Mouse (Mus musculus) liver, embryonic 14.5 days (tissue): ENCODE measurements around the gene Calm1. TPM values are rescaled to one million over a fixed set of nuclear protein-coding genes. Genes with fewer than 3 reads are reported as not detected.

Experiments
- ATAC-seq: fragments of 200-750 bp; cut with Nextera tagmentation; 2 replicates; pipeline ENCODE4 v1.8.0; 2017; ENCODE audit warnings: moderate number of reproducible peaks, mild to moderate bottlenecking, moderate library complexity; ENCODE audit not compliant: insufficient read depth
- DNase-seq, 3 experiments: peaks; one replicate each; pipeline ENCODE4 v3.0.0-alpha.2; 2012 to 2013; ENCODE audit warnings: low read depth in 3 of 3, low spot score in 3 of 3
- H3K27ac ChIP-seq: fragments of 300-500 bp; sonication (generic); 2 replicates; pipeline ENCODE4 v1.5.1; 2014; ENCODE audit warnings: moderate library complexity, mild to moderate bottlenecking, control low read depth, inconsistent platforms
- H3K27me3 ChIP-seq: fragments of 300-500 bp; sonication (generic); 2 replicates; pipeline ENCODE4 v1.6.1; 2014; ENCODE audit warnings: mild to moderate bottlenecking, low read length, moderate library complexity; ENCODE audit not compliant: control insufficient read depth, insufficient read depth
- H3K36me3 ChIP-seq: fragments of 300-500 bp; sonication (generic); replicated peaks from 2 replicates; pipeline ENCODE4 v1.6.1; 2014; ENCODE audit warnings: low read depth; ENCODE audit not compliant: control insufficient read depth, insufficient read depth
- H3K4me1 ChIP-seq, 2 experiments: fragments of 200-500 bp in 1 of 2; fragments of 300-500 bp in 1 of 2; sonication (generic) in 1 of 2; replicated peaks; 2 replicates each; pipeline ENCODE4 v1.6.1; 2012 to 2014; ENCODE audit warnings: antibody characterized with exemption in 1 of 2, inconsistent platforms in 1 of 2, low read length in 1 of 2; ENCODE audit not compliant: control insufficient read depth in 2 of 2, insufficient read depth in 2 of 2
- H3K4me2 ChIP-seq: fragments of 300-500 bp; sonication (generic); 2 replicates; pipeline ENCODE4 v1.6.1; 2014; ENCODE audit warnings: low read depth, mild to moderate bottlenecking, control low read depth, moderate library complexity
- H3K4me3 ChIP-seq, 2 experiments: fragments of 200-500 bp in 1 of 2; fragments of 300-500 bp in 1 of 2; sonication (generic) in 1 of 2; 2 replicates each; pipeline ENCODE4 v1.5.1; 2012 to 2014; ENCODE audit warnings: low read depth in 2 of 2, low read length in 2 of 2, mild to moderate bottlenecking in 2 of 2, control low read depth in 1 of 2, inconsistent platforms in 1 of 2, moderate library complexity in 1 of 2; ENCODE audit not compliant: insufficient read depth in 1 of 2
- H3K9ac ChIP-seq: fragments of 300-500 bp; sonication (generic); replicated peaks from 2 replicates; pipeline ENCODE4 v1.6.1; 2014; ENCODE audit warnings: mild to moderate bottlenecking, control low read depth, moderate library complexity
- H3K9me3 ChIP-seq: fragments of 300-500 bp; sonication (generic); 2 replicates; pipeline ENCODE4 v1.6.1; 2016; ENCODE audit warnings: low read length, mixed read lengths; ENCODE audit not compliant: control insufficient read depth
- CTCF ChIP-seq: IDR thresholded peaks from 2 replicates; pipeline ENCODE4 v1.5.1; 2016; ENCODE audit warnings: antibody characterized with exemption, low read depth, control low read depth
- EP300 ChIP-seq: IDR thresholded peaks from 2 replicates; pipeline ENCODE4 v1.6.1; 2016; ENCODE audit warnings: antibody characterized with exemption, low read depth
- WGBS: fragments of 180-500 bp; shearing (Covaris S2); extraction: QIAGEN DNeasy Blood & Tissue Kit; methylation state at CpG from one replicate; pipeline ENCODE4 v1.1.7; 2014; ENCODE audit not compliant: insufficient replicate concordance; 5-methylcytosine and 5-hydroxymethylcytosine counted together
- polyA plus RNA-seq, 2 experiments: library from polyadenylated mRNA; depleted of rRNA in 1 of 2; stranded (reverse) in 1 of 2; unstranded in 1 of 2; fragments of >200 nt; fragmentation: Nextera tagmentation in 1 of 2; extraction: Ambion mirVana in 1 of 2; gene quantifications; 2 replicates each; pipeline versions ENCODE4 v1.2.1 to v1.2.3; 2012 to 2014

The Calm1 gene
- polyA plus RNA-seq, 2 experiments: 115 to 571 TPM

DNA sequence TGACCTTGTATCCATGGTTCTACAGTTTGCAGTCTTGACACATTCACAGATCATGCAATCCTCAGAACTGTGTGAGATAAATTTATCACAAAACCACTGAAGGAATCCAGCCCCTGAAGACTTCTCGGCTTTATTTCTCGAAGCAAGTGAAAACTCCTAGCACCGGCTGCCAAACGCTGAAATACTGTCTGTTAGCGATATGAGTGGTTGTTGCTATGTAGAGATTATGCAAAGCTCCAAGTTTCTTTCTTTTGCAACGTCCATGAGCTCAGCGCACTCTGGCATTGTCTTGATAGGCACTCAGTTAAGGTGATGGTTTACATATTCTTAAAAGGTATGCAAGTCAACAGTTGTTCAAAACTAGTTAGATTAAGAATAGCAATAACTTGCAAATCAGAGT is 13.3 kb upstream of the Calm1 start:
- 0 out of 2 replicates have a peak, but pooled peaks have one; percentile 18 for TF ChIP-seq EP300
- TF ChIP-seq CTCF: no peak
- Histone ChIP-seq H3K27ac (no peak overlapping the region), H3K4me2 (peak overlapping the region; percentile 92), H3K4me3 (no peak overlapping the region), H3K4me1 (peaks cover 10 to 24% of the 10 kb centered on the region in 2 experiments), H3K27me3 (no peaks in the 10 kb centered on the region), H3K9me3 (no peaks in the 10 kb centered on the region), H3K36me3 (no peaks in the 10 kb centered on the region), H3K9ac (0 out of 2 replicates have a peak overlapping the region, but pooled peaks have one; percentile 31)
- 16% methylated on average over 7 of the region's 7 CpGs for WGBS
- ATAC-seq (no peak), DNase-seq (no peak)

DNA sequence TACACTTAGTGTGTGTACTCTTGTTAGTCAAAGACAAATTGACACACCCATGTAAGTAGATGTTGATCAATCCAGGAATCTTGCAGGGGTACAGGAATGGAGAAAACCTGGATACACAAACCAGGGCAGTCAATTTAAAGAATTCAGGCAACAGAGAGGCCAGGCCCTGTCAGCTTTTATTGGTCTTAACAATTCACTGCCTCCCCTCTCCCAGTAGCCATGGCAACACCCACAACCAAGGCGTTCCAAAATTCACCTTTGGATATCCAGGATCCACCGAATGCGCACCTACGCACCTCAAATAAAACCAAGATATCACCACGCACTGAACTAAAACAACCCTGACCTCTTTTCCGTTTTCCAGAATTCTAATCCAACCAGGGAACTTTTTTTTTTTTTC is 12.9 kb upstream of the Calm1 start:
- peak overlapping the region; percentile 92 for H3K4me2 ChIP-seq
- H3K9me3 ChIP-seq: no peaks in the 10 kb centered on the region
- H3K36me3 ChIP-seq: no peaks in the 10 kb centered on the region
- H3K9ac ChIP-seq: peak overlapping the region; percentile 80
- peaks cover 10 to 24% of the 10 kb centered on the region in 2 experiments for H3K4me1 ChIP-seq
- peak overlapping the region; percentile 82 to 95 for H3K4me3 ChIP-seq
- WGBS: 29% methylated on average over 6 of the region's 6 CpGs
- no peak for TF ChIP-seq CTCF
- TF ChIP-seq EP300: no peak
- peak overlapping the region; percentile 79; the same call in 1 of the 2 replicates for H3K27ac ChIP-seq
- ATAC-seq (no peak), DNase-seq (no peak)
- H3K27me3 ChIP-seq: no peaks in the 10 kb centered on the region

DNA sequence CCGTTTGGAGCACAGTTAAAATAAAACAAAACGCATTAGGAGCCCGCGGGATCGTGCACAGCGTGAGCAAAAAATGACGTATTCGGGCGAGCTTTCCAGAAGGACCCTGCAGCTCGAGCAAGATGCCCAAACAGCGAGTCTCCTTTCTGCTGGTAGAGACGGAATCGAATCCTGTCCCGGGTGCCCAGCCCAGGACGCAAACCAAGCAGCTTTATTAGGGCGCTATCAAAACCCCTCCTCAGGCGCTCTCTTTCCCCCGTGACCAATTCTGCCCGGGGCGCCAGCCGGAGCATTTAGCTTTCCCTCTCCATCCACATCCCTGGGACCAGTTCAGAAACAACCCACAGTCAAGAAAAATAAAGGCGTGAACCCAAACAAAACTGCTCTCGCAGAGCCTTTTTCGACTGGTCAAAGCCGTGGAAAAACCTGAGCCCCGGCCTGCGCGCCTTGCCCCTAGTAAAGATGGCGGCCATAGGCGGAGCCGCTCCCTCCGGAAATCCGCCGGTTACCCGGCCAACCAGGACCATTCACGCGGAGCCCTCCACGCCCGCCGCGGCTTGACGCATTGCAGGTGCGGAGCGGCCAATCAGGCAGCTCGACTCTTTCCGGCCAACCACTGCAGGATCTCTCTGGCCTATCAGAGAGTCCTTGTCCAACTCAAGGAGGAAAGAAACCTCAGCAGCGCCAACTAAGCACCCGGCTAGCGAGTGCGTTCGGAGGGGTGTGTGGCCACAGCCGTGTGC is 12.1 kb upstream of the Calm1 start:
- Histone ChIP-seq H3K36me3 (no peaks in the 10 kb centered on the region), H3K27me3 (no peaks in the 10 kb centered on the region), H3K4me1 (peaks cover 10 to 26% of the 10 kb centered on the region in 2 experiments), H3K4me3 (peak overlapping the region; percentile 82 to 95), H3K9ac (peak overlapping the region; percentile 80), H3K27ac (peak overlapping the region; percentile 79), H3K9me3 (no peaks in the 10 kb centered on the region), H3K4me2 (peak overlapping the region; percentile 92)
- WGBS: under 1% methylated on average over 52 of the region's 52 CpGs
- DNase-seq (peak; percentile 96 to 97 (median 97)), ATAC-seq (peak; percentile 99)
- TF ChIP-seq EP300 (peak; percentile 25), CTCF (peak; percentile 25; the same call in 1 of the 2 replicates)

DNA sequence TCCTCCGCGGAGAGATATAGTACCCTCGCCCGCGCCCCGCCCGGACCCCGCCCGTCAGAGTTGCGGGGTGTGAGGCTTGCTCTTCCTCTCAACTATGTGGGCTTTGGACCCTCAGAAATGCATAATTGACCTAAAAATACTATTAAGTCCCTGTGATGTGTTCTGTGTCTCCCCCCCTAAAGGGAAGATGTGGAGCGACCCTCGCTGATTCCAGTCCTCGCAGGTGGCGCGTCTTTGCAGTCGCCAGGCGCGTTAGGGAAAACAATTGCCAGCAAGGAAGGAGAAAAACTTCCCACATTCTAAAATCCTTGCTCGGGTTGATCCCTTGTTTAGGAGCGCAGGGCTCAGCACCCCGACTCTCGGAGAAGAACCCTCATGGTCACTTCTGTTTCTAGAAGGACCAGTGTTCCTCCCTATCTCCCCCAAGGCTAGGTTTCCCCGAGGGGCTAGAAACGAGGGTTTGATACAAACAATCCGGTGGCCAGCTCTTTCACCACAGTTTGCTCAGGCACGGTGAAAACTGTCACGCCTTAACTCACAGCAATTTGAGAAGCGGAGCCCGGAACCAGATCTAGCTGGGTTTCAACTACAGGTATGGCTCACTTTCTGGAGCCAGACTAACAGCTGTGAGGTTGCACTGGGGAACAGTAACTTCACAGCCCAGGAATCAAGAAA is 11.3 kb upstream of the Calm1 start:
- Histone ChIP-seq H3K9ac (peak overlapping the region; percentile 69), H3K4me1 (peaks cover 10 to 26% of the 10 kb centered on the region in 2 experiments), H3K36me3 (no peaks in the 10 kb centered on the region), H3K4me3 (peak overlapping the region; percentile 67 to 82), H3K4me2 (peak overlapping the region; percentile 92), H3K27me3 (no peaks in the 10 kb centered on the region), H3K27ac (peak overlapping the region; percentile 62), H3K9me3 (no peaks in the 10 kb centered on the region)
- no peak for ATAC-seq
- 2% methylated on average over 29 of the region's 29 CpGs for WGBS
- TF ChIP-seq CTCF (no peak), EP300 (no peak)
- DNase-seq: no peak

DNA sequence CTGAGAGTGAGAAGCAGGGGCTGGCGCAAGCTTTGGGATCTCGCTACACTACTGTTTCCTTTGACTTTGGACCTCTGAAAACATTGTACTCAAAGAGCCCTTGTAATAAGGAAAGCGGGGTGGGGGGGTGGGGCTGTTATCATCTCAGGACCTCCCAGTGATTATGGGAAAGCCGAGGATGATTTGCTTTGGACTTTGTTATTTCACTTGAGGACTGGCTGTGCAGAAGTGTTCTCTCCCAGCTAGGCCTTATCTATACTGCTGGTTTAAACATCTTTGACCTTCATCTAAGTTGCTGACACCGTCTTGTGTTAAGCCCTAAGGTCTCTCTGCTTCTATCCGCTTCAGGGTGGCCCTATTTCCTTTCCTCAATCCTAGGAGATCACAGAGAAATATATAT is 8.4 kb upstream of the Calm1 start:
- Histone ChIP-seq H3K4me3 (no peak overlapping the region), H3K27ac (no peak overlapping the region), H3K4me2 (no peak overlapping the region), H3K4me1 (peaks cover 10 to 23% of the 10 kb centered on the region in 2 experiments), H3K9me3 (no peaks in the 10 kb centered on the region), H3K36me3 (no peaks in the 10 kb centered on the region), H3K9ac (no peak overlapping the region), H3K27me3 (no peaks in the 10 kb centered on the region)
- DNase-seq: no peak
- ATAC-seq: no peak
- WGBS: 60% methylated on average over 6 of the region's 6 CpGs
- TF ChIP-seq EP300 (no peak), CTCF (no peak)
